Mouse (Mus musculus): ENCODE measurements around the gene Trim3. TPM values are rescaled to one million over a fixed set of nuclear protein-coding genes. Genes with fewer than 3 reads are reported as not detected.

Gene Trim3
- polyA plus RNA-seq (2015; fragmentation: Nextera tagmentation; extraction: Ambion mirVana), result 91.6 and 107 TPM in 2 replicates

DNA sequence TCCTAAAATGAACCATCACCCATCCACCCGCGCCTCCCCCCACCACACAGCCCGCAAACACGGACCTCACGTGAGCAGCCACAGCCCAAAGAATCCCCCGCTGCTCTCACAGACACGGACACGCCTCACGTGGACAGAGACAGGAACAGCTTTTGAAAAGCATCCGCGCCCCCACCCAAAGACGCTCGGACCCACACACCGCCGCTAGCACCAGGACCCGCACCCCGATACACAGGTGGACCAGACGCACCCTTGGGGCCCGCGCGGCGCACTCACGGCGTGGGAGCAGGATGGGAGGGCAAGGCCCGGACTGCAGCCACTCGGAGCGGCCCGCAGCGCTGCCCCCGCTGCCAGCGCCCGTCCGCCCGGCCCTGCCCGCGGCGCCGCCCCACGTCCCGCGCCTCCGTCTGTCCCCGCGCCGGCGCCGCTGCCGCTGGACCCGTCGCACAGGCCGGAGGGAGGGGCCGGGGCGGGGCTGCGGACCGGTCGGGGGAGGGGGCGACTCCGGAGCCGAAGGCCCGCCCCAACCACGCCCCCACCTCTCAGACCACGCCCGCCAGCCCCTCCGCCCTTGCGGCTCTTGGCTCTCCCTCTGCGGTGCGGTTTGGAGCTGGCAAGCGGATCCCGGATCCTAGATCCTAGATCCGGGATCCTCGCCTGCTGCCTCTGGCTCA lies at the start of gene Trim3:
Gene Trim3 (minus strand): TSS at position 445 of the 674 bp plus-strand sequence.
- Histone ChIP-seq H3K9ac (replicated peaks) (peak within 1 kb of the TSS; percentile 94), H3K27ac (replicated peaks) (peak within 1 kb of the TSS; percentile 92), H3K4me3 (replicated peaks) (peak within 1 kb of the TSS; percentile 95), H3K36me3 (peaks cover 21% of the 10 kb centered on the region), H3K4me1 (peaks cover 75% of the 10 kb centered on the region), H3K4me2 (peak within 1 kb of the TSS; percentile 77), H3K27me3 (replicated peaks) (no peaks in the 10 kb centered on the region), H3K9me3 (replicated peaks) (no peaks in the 10 kb centered on the region)
- WGBS, result under 1% methylated on average over 51 of the region's 71 CpGs
- peak; percentile 91 for ATAC-seq (ENCODE audit: low FRiP score)

DNA sequence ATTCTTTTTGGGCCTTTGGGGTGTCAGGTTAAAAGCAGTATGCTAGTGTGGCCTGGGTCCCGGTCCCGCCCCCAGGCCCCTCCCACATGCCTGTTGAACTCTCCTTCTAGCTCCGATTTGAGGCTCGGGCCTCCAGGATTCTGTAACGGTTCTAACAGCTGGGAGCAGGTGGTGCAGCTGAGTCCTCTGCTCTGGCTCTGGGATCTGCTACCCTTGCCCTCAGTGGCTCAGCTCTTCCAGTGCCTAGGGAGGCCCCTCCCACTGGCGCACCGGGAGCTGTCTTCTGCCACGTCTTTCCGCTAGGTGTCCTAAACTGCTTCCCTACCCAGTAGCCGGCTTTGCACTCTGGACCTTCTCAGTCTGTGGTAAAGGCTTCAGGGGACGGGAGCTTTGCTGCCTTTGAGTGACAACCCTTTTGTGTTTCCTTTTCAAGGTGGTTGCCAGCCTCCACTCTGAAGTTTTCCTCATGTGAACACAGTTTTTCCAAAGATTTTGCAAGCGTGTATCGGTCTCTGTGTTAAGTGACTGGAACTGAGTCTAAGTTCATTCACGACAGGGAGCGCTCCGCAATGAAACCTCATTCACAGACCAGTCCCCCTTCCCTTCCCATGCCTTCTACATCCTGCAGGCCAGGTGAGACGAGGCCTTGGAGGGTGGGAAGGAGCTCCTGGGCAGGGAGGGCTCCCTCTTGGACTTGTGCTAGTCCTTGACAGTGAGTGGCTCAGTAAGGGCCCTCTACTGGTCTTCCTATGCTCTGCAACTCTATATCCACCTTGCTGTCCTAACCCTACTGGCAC lies 17.5 kb upstream of the Trim3 start, which contains the start of gene Dnhd1:
Gene Dnhd1 (plus strand): TSS at position 189 of the 797 bp plus-strand sequence.
- Histone ChIP-seq H3K27ac (replicated peaks) (peak within 1 kb of the TSS; percentile 28; the same call in 1 of the 2 replicates), H3K4me2 (peak within 1 kb of the TSS; percentile 82), H3K9ac (replicated peaks) (peak within 1 kb of the TSS; percentile 46), H3K4me3 (replicated peaks) (peak within 1 kb of the TSS; percentile 40), H3K27me3 (replicated peaks) (no peaks in the 10 kb centered on the region), H3K9me3 (replicated peaks) (no peaks in the 10 kb centered on the region), H3K36me3 (no peaks in the 10 kb centered on the region), H3K4me1 (peaks cover 11% of the 10 kb centered on the region)
- 2% methylated on average over 17 of the region's 17 CpGs for WGBS
- ATAC-seq (ENCODE audit: low FRiP score), result peak; percentile 93

GRCm38 (mm10) chr7:105641936-105642335 lies 8.6 kb upstream of the Trim3 start:
- peaks cover 37% of the 10 kb centered on the region for H3K4me1 ChIP-seq
- H3K36me3 ChIP-seq, result peaks cover 27% of the 10 kb centered on the region
- H3K9ac ChIP-seq (replicated peaks), result no peak overlapping the region
- no peak overlapping the region for H3K27ac ChIP-seq (replicated peaks)
- H3K27me3 ChIP-seq (replicated peaks), result no peaks in the 10 kb centered on the region
- 0 out of 2 replicates have a peak overlapping the region, but pooled peaks have one; percentile 56 for H3K4me3 ChIP-seq (replicated peaks)
- ATAC-seq (ENCODE audit: low FRiP score), result no peak
- H3K9me3 ChIP-seq (replicated peaks), result no peaks in the 10 kb centered on the region
- WGBS, result 48% methylated on average over 3 of the region's 3 CpGs
- peak overlapping the region; percentile 98 for H3K4me2 ChIP-seq

- peak overlapping the region; percentile 81 for H3K9ac ChIP-seq (replicated peaks)
- peak overlapping the region; percentile 98 for H3K4me2 ChIP-seq
- peaks cover 36% of the 10 kb centered on the region for H3K36me3 ChIP-seq
- peak overlapping the region; percentile 56 for H3K4me3 ChIP-seq (replicated peaks)
- under 1% methylated on average over 18 of the region's 18 CpGs for whole genome bisulfite sequencing
- H3K27me3 ChIP-seq (replicated peaks), result no peaks in the 10 kb centered on the region
- peaks cover 42% of the 10 kb centered on the region for H3K4me1 ChIP-seq
- no peaks in the 10 kb centered on the region for H3K9me3 ChIP-seq (replicated peaks)
- no peak; the same call in 1 of the 2 replicates for ATAC-seq (ENCODE audit: low FRiP score)
- H3K27ac ChIP-seq (replicated peaks), result peak overlapping the region; percentile 91
These were observed 7.5 kb upstream of the Trim3 start for GRCm38 (mm10) chr7:105640894-105641255.

- H3K27ac ChIP-seq (replicated peaks), result peak within 1 kb of the TSS; percentile 91
- H3K9ac ChIP-seq (replicated peaks), result peak within 1 kb of the TSS; percentile 88
- peak within 1 kb of the TSS; percentile 56 for H3K4me3 ChIP-seq (replicated peaks)
- H3K27me3 ChIP-seq (replicated peaks), result no peaks in the 10 kb centered on the region
- peak within 1 kb of the TSS; percentile 98 for H3K4me2 ChIP-seq
- H3K9me3 ChIP-seq (replicated peaks), result no peaks in the 10 kb centered on the region
- peaks cover 46% of the 10 kb centered on the region for H3K4me1 ChIP-seq
- peaks cover 36% of the 10 kb centered on the region for H3K36me3 ChIP-seq
- ATAC-seq (ENCODE audit: low FRiP score), result peak; percentile 96
- under 1% methylated on average over 45 of the region's 45 CpGs for WGBS
These were observed 7.0 kb upstream of the Trim3 start, which contains the start of the genes Arfip2 and Gm45799 for GRCm38 (mm10) chr7:105640233-105640893. Gene Arfip2, minus strand, starts transcription at chr7:105640416. Gene Gm45799, plus strand, starts transcription at chr7:105640552.

DNA sequence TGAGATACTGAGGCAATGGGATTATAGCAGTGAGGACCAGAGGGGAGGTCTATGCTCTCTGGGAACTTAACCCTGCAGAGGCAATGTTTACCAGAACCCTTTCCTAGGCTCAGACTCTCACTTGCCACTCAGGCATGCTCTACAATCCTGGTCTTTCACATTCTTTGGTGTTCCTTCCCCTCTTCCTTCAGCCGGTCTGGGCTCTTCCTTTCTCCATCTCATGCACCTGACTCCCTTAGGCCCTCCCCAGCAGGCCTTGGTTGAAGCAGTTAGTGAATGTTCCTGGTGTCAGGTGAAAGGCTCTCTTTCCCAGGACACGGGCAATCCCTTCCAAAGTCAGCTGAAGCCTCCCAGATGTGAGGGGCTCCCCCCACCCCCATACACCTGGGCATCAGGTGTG lies 6.4 kb upstream of the Trim3 start, which contains the start of gene Timm10b:
Gene Timm10b (plus strand): TSS at position 301 of the 400 bp plus-strand sequence.
- H3K4me3 ChIP-seq (replicated peaks), result peak within 1 kb of the TSS; percentile 56
- no peak for ATAC-seq (ENCODE audit: low FRiP score)
- whole genome bisulfite sequencing, result 6% methylated on average over 2 of the region's 2 CpGs

DNA sequence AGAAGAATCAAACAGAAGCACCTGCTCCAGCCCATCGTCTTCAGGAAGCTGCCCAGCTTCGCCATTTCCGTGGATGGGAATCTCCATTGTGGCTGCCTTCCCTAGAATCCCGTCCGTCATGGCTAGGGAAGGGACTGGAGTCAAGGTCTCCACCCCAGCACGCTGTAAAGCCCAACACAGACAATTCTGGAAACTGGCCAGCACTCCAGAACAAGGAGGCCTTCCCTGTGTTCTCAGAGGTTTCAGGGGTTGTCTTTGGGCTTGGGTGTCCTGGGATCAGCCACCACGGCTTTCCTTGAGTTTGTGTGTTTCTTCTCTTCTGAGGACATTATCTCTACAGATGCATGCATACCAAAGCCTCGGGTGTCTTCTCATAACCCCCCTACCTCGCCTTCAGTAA lies 5.9 kb upstream of the Trim3 start:
- 75% methylated on average over 9 of the region's 9 CpGs for WGBS
- peak overlapping the region; percentile 98 for H3K4me2 ChIP-seq
- H3K9me3 ChIP-seq (replicated peaks), result no peaks in the 10 kb centered on the region
- H3K4me1 ChIP-seq, result peaks cover 57% of the 10 kb centered on the region
- H3K4me3 ChIP-seq (replicated peaks), result peak overlapping the region; percentile 56
- H3K27me3 ChIP-seq (replicated peaks), result no peaks in the 10 kb centered on the region
- H3K27ac ChIP-seq (replicated peaks), result no peak overlapping the region
- peaks cover 30% of the 10 kb centered on the region for H3K36me3 ChIP-seq
- peak overlapping the region; percentile 88 for H3K9ac ChIP-seq (replicated peaks)
- no peak for ATAC-seq (ENCODE audit: low FRiP score)

More for the DNA sequence above, 6.4 kb upstream of the Trim3 start, which contains the start of gene Timm10b:
- Histone ChIP-seq H3K9me3 (replicated peaks) (no peaks in the 10 kb centered on the region), H3K36me3 (peaks cover 30% of the 10 kb centered on the region), H3K27ac (replicated peaks) (peak within 1 kb of the TSS; percentile 91), H3K9ac (replicated peaks) (peak within 1 kb of the TSS; percentile 88), H3K4me2 (peak within 1 kb of the TSS; percentile 98), H3K4me1 (peaks cover 52% of the 10 kb centered on the region), H3K27me3 (replicated peaks) (no peaks in the 10 kb centered on the region)

DNA sequence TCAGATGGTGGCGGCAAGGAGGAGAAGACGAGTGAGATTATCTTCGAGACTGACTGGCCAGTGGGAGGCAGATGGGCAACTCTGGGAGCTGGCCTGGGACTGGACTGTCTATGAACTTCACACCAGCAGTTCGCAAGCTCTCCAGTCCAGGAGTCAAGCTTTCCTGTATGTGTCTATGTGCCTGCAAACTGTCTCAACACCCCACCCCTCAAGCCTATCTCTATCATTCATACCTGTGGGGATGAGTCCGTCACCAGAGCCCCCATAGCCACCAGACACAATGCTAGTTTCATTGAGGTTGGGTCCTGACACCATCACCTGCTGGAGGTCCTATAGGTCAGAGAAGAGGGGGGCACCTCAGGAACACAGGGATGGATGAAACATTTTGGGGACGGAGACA lies 5.4 kb upstream of the Trim3 start:
- no peak for ATAC-seq (ENCODE audit: low FRiP score)
- H3K9ac ChIP-seq (replicated peaks), result no peak overlapping the region

GRCm38 (mm10) chr7:105635726-105636125 lies 2.4 kb upstream of the Trim3 start:
- H3K4me1 ChIP-seq, result peaks cover 69% of the 10 kb centered on the region
- 0 out of 2 replicates have a peak overlapping the region, but pooled peaks have one; percentile 0 for H3K9ac ChIP-seq (replicated peaks)
- no peak overlapping the region for H3K4me2 ChIP-seq
- no peaks in the 10 kb centered on the region for H3K9me3 ChIP-seq (replicated peaks)
- peaks cover 21% of the 10 kb centered on the region for H3K36me3 ChIP-seq
- 96% methylated on average over 2 of the region's 2 CpGs for WGBS
- no peak overlapping the region for H3K4me3 ChIP-seq (replicated peaks)
- no peak for ATAC-seq (ENCODE audit: low FRiP score)
- peak overlapping the region; percentile 92 for H3K27ac ChIP-seq (replicated peaks)
- H3K27me3 ChIP-seq (replicated peaks), result no peaks in the 10 kb centered on the region

More for the DNA sequence above, 5.4 kb upstream of the Trim3 start:
- peaks cover 62% of the 10 kb centered on the region for H3K4me1 ChIP-seq
- no peak overlapping the region for H3K27ac ChIP-seq (replicated peaks)
- peak overlapping the region; percentile 98; the same call in 1 of the 2 replicates for H3K4me2 ChIP-seq
- WGBS, result 96% methylated on average over 6 of the region's 6 CpGs
- no peaks in the 10 kb centered on the region for H3K27me3 ChIP-seq (replicated peaks)
- peaks cover 28% of the 10 kb centered on the region for H3K36me3 ChIP-seq
- H3K9me3 ChIP-seq (replicated peaks), result no peaks in the 10 kb centered on the region
- 0 out of 2 replicates have a peak overlapping the region, but pooled peaks have one; percentile 56 for H3K4me3 ChIP-seq (replicated peaks)

DNA sequence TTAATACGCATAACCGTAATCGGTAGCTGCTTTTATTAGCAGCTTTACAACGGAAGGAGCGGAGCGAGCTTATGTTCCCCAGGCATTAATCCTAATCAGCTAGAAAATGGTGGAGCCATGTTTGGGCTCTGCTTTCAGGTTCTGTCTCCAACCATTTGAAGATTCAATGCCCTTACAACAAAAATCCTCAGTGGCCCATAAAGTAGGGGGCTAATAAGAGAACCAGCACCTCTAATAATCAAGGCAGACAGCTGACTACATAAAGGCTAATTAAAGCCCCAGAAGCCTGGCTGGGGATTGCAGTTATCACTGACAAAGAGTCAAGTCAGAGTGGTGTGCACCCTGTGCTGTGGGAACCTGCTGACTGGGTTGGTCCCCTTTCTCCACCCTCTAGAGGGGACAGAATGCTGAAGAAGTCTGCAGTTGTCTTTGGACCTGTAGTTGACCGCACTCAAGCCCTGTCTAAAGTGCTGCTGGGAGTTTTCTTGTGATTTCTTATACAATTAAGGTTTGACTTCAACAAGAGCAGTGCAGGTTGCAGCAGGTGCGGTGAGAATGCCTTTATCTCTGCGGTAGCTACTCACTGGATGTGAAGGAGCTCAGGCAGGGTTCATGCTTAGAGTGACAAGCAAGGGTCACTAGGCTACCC lies 1.0 kb upstream of the Trim3 start:
- H3K27me3 ChIP-seq (replicated peaks), result no peaks in the 10 kb centered on the region
- WGBS, result 31% methylated on average over 9 of the region's 9 CpGs
- ATAC-seq (ENCODE audit: low FRiP score), result peak; percentile 5; the same call in 1 of the 2 replicates

More for the DNA sequence above, 1.0 kb upstream of the Trim3 start:
- Histone ChIP-seq H3K4me2 (peak overlapping the region; percentile 77), H3K27ac (replicated peaks) (peak overlapping the region; percentile 92), H3K9me3 (replicated peaks) (no peaks in the 10 kb centered on the region), H3K9ac (replicated peaks) (peak overlapping the region; percentile 94), H3K4me1 (peaks cover 73% of the 10 kb centered on the region), H3K4me3 (replicated peaks) (peak overlapping the region; percentile 95), H3K36me3 (peaks cover 21% of the 10 kb centered on the region)

Measured in neural tube, embryonic 15.5 days (tissue).